Mouse (Mus musculus) T-helper 17 cell (primary cell): ENCODE data around the gene Tom1l2.

ENCODE experiments used
- in situ Hi-C, 2 experiments: fragments of 300-600 bp; cut with MboI, MseI; formaldehyde crosslinking; loops; 1 replicate in 1 of 2; 2 replicates in 1 of 2; pipeline ENCODE4 v1.15.1; 2025; ENCODE audit warnings: high pct_unique_total_duplicates in 2 of 2

Gene Tom1l2

DNA sequence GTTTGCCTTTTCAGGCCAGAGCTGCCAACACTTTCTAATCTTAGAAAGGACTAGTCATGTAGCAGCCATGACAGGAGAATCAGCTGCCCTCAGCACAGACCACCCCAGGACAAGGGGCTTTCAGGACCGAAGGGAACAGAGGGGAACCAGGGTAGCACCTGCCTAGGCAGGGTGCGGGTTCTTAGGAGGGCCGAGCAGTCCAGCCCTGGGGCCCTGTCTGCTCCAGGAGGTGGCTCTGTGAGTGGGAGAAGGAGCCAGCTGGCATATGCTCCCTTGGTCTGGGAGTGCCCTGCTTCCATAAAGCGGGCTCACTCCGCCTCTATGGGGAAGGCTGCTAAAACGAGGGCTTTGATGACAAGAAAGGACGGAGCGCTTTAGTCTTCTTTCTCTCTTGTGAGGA, 119.5 kb downstream of the Tom1l2 start:
- in situ Hi-C loops, result no loop called here

DNA sequence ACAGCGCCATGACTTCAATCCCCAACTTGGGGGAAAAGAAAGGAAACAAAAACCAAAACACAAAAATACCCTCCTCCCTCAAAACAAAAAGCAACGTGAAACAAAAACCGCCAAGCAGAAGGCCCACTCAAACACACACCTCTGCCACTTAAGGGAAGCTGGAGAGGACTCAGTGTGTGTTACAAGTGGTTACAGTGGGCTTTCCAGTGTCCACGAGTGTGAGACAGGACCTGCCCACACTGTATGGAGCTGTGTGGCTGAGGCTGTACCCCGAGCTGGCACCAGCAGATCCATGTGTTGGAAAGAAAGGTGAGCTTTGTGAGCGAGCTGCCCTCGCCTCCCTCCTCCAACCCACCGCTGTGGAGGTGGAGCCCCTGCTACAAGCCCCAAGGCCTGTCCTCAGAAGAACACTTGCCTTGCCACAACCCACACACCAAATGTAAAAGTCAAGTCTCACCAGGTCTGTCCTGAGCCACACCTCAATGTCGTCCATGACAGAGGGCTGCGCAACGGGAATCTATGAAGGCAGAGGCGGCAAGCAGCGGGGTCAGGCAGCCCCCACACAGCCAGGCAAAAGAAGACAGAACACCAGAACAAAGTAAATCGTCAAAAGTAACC, 120.2 kb downstream of the Tom1l2 start:
- in situ Hi-C loops, result no loop called here

DNA sequence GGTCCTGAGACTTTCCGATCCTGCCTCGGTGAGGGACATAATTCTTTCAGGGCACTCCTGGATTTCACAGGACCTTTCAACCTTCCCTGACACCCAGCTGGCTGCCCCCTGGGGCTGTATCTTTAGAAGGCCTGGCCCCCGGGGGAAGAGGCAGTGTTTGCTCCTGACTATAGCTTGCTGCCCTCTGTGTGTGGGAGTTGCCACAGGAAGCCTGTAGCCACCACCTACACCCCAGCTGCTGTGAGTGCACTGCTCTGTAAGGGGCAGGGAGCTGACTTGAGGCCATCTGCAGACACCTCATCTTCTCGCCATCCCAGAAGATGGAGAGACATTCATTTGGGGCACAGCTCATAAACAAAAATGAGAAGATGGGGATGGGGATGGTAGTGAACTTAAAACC, 120.8 kb downstream of the Tom1l2 start:
- in situ Hi-C loops, result no loop called here

DNA sequence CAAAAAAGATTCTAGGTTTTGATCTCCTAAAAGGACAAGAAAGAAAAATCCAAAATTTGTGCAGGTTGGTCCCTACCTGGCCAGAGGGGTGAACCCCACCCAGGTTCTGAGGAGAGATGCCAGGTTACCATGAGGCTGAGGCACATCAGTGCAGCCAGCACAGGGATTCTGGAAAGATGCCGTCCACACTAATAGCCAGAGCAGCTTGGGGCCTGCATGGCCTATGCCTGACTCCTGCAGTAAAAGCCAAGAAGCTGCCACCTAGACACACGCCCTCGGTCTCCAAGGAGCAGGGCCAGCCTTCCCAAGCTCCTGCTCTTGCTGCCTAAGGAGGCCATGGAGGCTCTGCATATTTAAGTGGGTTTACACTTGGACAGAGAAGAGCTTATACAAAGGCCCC, 121.4 kb downstream of the Tom1l2 start:
- in situ Hi-C loops, result no loop called here

DNA sequence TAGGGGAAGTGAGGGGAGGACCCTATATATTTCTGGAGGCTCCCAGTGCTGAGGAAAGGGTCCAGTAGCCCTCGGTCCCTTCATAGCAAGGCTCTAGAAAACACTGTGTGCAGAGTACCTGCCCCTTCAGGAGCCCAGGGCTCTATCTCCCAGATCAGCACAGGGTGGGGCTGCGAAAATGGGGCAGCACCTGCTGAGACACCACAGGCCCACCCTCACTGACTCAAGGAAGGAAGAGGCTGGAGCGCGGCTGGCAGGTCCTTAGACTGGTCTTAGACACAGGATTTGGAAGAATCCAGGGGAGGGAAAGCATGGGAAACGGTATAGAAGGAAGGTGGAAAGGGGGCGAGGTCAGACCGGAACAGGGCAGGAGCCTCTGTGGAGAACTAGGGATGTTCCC, 122.2 kb downstream of the Tom1l2 start:
- in situ Hi-C loops, result no loop called here

DNA sequence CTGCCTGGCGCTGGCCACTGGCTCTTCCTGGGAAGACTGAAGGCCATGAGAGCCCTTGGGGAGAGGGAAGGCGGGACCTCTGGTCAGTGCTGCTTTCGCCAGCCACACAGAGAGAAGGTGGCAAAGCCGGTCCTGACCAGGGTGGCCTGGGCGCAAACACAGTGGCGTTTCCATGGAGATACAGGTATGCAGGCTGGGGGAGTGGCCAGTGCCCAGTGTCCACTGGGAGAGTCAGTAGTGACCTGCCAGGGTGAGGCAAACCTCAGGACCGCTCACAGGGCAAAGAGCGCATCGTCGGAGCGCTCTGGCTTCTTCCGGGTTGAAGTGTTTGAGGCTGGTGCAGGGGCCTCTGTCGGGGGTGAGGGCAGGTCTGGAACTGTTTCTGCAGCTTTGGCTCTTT, 122.9 kb downstream of the Tom1l2 start:
- in situ Hi-C loops, result no loop called here

DNA sequence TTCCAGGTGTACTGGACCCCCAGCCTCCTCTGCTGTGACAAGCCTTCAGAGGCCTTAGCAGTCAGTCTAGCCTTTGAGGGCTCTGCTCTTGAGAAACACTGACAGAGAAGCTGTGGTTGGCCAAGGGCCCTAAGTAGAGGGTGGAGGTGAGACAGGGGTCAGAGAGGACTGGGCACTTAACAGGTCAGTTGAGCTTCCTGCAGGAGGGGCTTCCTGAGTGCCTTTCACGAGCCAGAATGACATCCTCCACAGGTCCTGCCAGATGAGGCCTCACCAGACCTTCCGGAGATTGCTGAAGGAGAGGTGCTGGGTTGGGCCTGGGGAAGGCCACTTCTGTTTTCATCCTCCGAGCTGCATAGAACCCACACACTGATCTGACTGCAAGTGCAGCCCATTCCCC, 124.2 kb downstream of the Tom1l2 start:
- in situ Hi-C loops, result no loop called here

DNA sequence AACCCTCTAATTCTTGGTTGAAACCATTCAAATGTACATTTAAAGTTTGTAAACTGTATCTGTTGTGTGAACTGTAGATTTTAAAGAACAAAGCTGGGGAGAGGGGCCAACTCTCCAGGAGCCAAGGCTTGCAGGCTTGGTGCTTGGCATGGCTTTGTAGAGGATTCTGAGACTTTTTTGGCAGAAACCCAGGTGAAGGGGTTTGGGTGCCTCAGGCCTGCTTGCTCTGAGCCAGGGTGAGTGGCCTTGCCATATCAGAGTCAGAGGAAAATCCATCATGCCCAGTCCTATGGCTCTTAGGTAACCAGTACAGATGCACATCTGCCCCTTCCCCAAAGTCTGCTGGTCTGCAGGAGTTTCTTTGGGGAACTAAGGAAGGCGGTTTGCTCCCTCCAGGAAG, 126.8 kb downstream of the Tom1l2 start:
- in situ Hi-C loops, result no loop called here

DNA sequence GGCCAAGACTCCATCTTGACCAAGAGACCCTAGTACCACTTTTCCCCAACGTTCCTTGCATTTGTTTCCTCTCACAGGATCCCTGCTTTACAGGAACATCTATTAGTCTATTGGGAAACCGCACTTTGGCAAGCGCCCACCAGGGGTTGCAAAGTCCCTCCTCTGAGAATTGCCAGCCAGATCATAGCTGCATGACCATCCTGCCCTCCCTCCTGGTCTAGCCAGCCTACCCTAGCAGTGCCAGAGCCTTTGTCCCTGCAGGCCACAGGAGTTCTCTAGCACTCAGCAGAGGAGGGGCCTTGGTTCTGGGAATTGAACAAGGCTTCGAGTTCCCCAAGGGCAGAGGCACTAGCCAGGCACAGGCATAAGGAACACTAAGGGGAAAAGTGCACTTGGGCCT, 128.0 kb downstream of the Tom1l2 start:
- in situ Hi-C loops, result loop anchor here in 1 of 2 experiments (25.0 kb wide), 1 partner anchor 2012 kb away; no protein-coding TSS in a partner anchor

DNA sequence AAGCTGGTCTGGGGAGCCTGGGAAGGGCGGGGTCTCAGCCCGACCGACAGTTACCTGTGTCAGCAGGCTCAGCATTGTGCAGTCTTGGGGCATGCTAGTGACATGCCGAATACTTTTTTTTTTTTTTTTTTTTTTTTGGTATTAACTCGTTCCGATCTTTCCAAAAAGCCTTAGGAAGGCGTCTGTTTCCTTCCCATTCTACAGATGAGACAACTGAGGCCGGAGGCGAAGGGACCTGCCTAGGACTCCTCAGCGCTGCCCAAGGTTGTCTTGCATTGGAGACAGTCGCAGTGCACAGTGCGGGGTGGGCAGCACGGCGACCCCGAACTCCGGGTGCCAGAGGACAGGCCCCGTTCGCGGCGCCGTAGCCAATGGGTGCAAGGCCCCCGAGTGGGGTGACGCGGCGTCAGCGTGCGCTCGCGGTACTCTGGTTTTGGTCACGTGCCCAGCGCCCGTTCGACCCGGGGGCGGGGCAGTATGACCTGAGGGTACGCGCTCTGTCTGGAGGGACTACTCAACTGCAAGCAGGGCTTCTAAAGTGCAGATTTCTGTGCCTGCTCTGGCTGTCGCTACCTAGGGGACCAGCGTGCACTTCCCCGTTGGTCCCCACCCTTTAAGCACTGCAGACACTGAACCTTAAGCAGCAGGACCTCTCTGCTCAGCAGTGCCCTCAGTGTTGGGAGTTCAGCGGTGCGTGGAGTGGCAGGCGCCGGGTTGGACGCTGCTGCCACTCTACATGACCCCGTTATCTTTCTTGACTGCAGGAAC, 130.1 kb downstream of the Tom1l2 start, which contains the start of gene Srebf1:
Gene Srebf1, minus strand, starts transcription at position 113 of the 768 bp plus-strand sequence.
- in situ Hi-C loops, result loop anchor here in 1 of 2 experiments (25.0 kb wide), 1 partner anchor 2010 kb away; no protein-coding TSS in a partner anchor

DNA sequence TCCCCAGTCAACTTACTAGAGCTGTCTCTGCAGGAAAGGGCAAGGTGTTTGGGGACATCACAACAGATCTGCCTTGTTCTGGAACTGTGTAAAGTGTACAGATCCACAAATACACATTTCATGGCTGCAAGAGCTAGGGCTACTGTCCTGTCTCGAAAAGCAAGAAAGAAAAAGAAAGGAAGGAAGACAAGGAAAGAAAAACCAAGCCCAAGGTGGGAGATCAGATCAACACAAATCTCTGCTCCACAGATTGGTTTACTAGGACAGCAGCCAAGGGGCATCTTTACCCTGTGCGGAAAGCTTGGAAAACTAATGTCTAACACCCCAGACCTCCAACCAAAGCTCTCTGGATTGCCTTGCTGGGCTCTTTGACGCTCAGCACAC, 130.6 kb downstream of the Tom1l2 start:
- in situ Hi-C loops, result loop anchor here in 1 of 2 experiments (25.0 kb wide), 1 partner anchor 2010 kb away; no protein-coding TSS in a partner anchor

DNA sequence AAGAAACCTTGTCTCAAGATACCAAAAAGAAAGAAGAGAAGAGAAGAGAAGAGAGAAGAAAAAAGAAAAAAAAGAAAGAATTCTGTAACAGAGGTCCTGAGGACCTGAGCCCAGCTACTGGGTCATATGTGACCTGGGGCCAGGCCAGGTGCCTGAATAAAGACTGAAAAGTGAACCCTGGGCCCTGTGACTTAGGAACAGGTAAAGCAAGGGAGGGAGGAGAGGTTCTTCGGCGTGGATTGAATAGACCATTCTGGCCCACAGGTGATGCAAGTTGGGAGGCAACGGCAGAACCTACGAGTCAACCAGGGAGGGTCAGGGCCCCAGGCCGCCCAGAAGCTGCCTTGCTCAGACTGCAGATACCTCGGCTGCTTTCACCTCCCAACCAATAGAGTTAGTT, 131.3 kb downstream of the Tom1l2 start:
- in situ Hi-C loops, result loop anchor here in 1 of 2 experiments (25.0 kb wide), 1 partner anchor 2009 kb away; no protein-coding TSS in a partner anchor

DNA sequence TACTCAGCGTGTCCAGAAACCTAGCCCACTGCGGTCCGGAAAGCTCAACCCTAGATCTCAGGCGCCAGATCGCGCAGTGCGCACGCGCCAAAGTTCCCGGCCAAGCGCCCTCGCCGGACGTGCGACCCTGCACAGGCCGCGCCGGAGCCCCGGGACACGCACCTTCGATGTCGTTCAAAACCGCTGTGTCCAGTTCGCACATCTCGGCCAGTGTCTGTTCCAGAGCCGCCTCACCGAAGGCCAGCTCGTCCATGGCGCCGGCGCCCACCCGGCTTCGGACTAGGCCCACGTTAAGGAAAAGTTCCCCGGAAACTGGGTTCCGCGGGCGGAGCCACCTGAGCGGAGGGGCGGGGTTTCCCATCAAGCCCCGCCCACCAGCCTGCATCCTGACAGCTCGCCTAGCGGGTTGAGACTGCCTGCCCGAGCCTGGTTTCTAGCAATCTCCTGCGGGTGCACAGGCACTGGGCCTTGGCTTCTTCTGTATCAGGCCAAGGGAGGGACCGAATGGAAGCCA, 132.4 kb downstream of the Tom1l2 start:
- in situ Hi-C loops, result loop anchor here in 1 of 2 experiments (25.0 kb wide), 1 partner anchor 2008 kb away; no protein-coding TSS in a partner anchor

DNA sequence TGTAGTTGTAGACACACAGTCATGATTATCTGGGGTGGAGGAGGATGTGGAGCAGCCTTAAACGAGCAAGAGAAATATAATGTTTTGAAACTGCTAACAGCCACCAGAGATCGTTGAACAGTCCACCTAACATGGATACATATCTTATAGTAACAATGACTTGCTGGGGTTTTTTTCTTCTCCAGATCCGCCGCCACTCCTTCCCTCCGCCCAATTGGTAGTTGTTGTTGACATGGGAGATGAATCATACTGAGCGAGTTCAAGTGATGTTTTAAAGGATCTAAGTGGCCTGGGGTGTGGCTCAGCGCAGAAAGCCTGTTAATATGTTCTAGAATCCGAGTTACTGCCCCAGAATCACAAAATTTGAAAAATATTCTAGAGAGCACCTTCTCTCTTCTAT, 133.1 kb downstream of the Tom1l2 start:
- in situ Hi-C loops, result loop anchor here (10.0 to 25.0 kb wide), 2 partner anchors 615 to 2007 kb away; partner anchors contain the start of gene Dhrs7b (in 1 of the 2)

DNA sequence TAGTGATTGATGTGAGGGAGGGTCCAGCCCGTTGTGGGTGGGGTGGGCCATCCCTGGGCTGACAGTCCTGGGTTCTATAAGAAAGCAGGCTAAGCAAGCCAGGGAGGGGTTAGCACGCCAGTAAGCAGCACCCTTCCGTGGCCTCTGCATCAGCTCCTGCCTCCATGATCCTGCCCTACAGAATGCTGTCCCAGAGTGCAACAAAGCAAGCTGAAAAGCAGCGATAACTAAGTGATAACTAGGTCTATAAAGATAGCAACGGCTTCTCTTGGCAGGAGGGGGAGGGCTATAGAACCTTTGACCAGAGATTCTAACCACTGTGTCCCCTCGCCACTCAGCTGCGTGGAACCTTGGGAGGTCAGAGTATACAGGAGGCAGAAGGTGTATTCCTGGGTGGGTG, 135.2 kb downstream of the Tom1l2 start:
- in situ Hi-C loops, result loop anchor here (10.0 to 25.0 kb wide), 2 partner anchors 617 to 2005 kb away; partner anchors contain the start of gene Dhrs7b (in 1 of the 2)

DNA sequence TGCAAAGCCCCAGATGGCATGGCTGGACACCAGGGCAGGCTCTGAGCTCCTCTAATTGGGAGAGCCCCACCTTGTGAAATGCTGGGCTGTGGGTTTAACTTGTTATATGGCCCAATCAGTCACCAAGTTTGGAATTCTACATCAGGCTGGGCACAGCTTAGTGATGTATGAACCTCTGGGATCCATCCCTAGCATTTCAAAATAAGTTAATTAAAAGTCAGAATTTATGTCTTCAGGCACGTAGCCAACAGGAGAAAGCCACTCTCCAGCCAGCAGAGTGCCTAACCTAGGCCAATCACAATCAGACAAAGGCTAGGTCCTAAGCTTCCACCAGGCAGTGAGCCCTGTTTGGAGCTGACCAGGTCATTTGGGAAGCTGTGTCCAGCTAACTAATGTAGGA, 136.0 kb downstream of the Tom1l2 start:
- in situ Hi-C loops, result loop anchor here (10.0 to 25.0 kb wide), 2 partner anchors 618 to 2004 kb away; partner anchors contain the start of gene Dhrs7b (in 1 of the 2)

DNA sequence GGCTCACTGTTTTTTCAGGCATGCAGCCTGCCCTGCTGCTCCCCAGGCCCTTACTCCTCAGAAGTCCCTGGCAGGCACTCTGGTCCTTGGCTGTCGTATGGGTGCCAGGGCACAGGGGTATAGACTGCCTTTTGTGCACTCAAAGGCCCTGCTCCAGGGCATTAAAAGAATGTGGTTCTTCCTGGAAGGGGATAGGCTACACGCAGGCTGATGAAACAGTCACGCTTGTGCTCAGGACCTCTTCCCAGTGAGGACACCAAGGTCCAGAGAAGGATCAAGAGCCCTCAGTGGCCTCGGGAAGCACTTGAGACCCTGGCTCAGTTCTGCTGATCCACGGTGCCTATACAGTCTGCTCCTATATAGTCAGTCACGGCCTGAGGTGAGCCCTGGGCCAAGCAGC, 139.4 kb downstream of the Tom1l2 start:
- in situ Hi-C loops, result loop anchor here (10.0 to 25.0 kb wide), 2 partner anchors 622 to 2001 kb away; partner anchors contain the start of gene Dhrs7b (in 1 of the 2)

DNA sequence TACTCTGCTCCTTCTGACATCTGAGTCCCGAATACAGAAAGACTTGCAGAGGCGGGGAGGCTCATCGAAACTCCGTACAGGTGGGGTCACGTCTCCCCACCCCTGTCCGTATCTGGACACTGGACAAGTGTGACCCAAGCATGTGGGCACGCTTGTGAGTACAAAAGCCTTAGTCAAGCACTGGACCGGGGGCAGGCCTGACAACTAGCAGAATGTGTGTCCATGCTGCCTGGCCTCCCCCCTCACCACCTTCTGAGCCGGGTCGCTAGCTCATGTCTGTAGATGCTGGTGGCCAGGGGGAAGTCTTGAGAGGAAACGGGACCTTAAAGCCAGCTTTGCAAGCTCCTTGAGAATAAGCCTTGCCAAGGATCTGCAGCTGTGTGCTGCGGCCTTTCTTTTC, 140.9 kb downstream of the Tom1l2 start:
- in situ Hi-C loops, result loop anchor here (10.0 to 25.0 kb wide), 2 partner anchors 623 to 1999 kb away; partner anchors contain the start of gene Dhrs7b (in 1 of the 2)

DNA sequence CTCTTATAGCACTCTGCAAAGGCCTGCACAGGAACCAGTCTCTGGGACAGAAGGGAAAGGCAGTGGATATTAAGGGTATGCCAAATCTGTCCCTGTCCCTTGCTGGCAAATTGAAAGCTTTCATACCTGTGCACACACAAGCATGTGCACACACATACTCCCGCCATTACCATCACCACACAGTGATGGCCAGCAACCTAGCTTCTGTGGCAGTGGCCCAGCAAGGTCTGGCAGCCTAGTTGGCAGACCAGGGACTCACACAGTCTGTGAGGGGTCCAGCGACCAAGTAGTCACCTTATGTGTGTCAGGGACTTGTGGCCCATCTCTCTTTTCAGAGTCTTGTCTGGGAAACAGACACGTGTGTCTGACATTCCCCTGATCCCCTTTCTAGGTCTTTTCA, 141.6 kb downstream of the Tom1l2 start:
- in situ Hi-C loops, result loop anchor here (10.0 to 25.0 kb wide), 2 partner anchors 624 to 1999 kb away; partner anchors contain the start of gene Dhrs7b (in 1 of the 2)

DNA sequence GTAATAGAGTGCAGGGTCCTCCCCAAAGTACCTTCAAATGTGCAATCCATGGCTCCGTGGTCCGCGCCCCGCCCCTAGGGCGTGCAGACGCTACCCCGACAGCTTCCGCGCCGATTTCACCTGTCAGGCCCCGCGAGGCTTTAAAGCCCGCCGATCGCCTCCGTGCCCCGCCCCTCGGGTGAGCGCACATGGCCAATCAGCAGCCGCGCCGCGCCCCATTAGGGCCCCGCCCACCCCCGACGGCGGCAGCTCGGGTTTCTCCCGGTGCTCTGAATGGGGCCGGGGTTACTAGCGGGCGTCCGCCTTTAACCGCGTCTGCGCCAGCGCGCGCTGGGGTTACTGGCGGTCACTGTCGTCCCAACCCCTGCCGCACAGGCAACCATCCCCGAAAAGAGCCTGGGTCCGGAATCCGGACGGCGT, 142.4 kb downstream of the Tom1l2 start:
- in situ Hi-C loops, result loop anchor here (10.0 to 25.0 kb wide), 2 partner anchors 624 to 1998 kb away; partner anchors contain the start of gene Dhrs7b (in 1 of the 2)

DNA sequence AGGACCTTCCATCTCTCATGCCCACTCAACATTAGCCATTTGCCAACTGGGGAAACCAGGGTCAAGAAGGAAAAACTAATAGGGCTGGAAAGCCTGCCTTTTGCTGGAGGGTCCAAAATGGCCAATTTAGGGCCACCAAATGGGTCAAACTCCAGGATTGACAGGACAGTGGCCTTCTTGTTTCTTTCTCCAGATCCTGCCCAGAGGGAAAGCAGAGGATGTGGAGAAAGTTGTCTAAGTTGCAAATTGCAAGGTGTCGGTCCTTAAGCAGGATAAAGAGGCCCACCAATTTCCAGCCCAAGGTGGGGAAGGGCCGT, 142.8 kb downstream of the Tom1l2 start:
- in situ Hi-C loops, result loop anchor here (10.0 to 25.0 kb wide), 2 partner anchors 625 to 1998 kb away; partner anchors contain the start of gene Dhrs7b (in 1 of the 2)
